8 mouse cellular contexts compared by ENCODE assay signal in genomic region chr17:35866911-35867890, GRCm38 (mm10). TPM values are rescaled to one million over a fixed set of nuclear protein-coding genes. Genes with fewer than 3 reads are reported as not detected.
A peak's percentile ranks its signal among the peaks of the same experiment; 100 is the strongest.
DNase-seq lines count a peak whose midpoint lies in the region; ATAC-seq and TF ChIP-seq lines count a peak whose summit lies in the region.

No protein-coding gene starts in this region.

- H3K9me3 ChIP-seq in heart, embryonic 15.5 days (replicated peaks): no peaks in the 10 kb centered on the region
- H3K9me3 ChIP-seq in limb, embryonic 10.5 days (replicated peaks): no peaks in the 10 kb centered on the region
- peaks cover 5% of the 10 kb centered on the region for H3K9me3 ChIP-seq in midbrain, embryonic 11.5 days (ENCODE audit: control insufficient read depth, low read length)
- peaks cover 5% of the 10 kb centered on the region; the same call in 1 of the 2 replicates for H3K9me3 ChIP-seq in stomach, embryonic 16.5 days (replicated peaks; ENCODE audit: control insufficient read depth, low read length)

- peak overlapping the region; percentile 81 for H3K9ac ChIP-seq in heart, embryonic 15.5 days
- peak overlapping the region; percentile 92 for H3K9ac ChIP-seq in midbrain, embryonic 11.5 days (ENCODE audit: low read length)
- peak overlapping the region; percentile 85 for H3K9ac ChIP-seq in stomach, embryonic 16.5 days (ENCODE audit: low read length)

- no peak for ATAC-seq in heart, embryonic 15.5 days (replicated peaks; ENCODE audit: insufficient number of reproducible peaks, insufficient read depth, low FRiP score, low read depth)
- ATAC-seq in midbrain, embryonic 11.5 days (ENCODE audit: low FRiP score): no peak
- ATAC-seq in stomach, embryonic 16.5 days (ENCODE audit: insufficient read depth, low FRiP score): no peak
- no peak for ATAC-seq in inflammation-experienced regulatory T-cells, adult 6 months

- H3K4me3 ChIP-seq in cortical plate, adult 2 months (ENCODE audit: insufficient read depth, low read length): peak overlapping the region; percentile 77
- peak overlapping the region; percentile 77 for H3K4me3 ChIP-seq in heart, embryonic 15.5 days
- peak overlapping the region; percentile 73 for H3K4me3 ChIP-seq in limb, embryonic 10.5 days
- H3K4me3 ChIP-seq in midbrain, embryonic 11.5 days (ENCODE audit: low read depth, low read length): peak overlapping the region; percentile 61
- peak overlapping the region; percentile 74 for H3K4me3 ChIP-seq in stomach, embryonic 16.5 days (replicated peaks; ENCODE audit: low read length)

- TF ChIP-seq POLR2A in cortical plate, adult 2 months (IDR thresholded peaks at IDR 0.05; ENCODE audit: extremely low read depth, insufficient read depth, low read length): no peak

- peak; percentile 52 for DNase-seq in kidney, adult 18-20 months
- DNase-seq in kidney, adult 11 months: no peak
- DNase-seq in limb, embryonic 10.5 days (ENCODE audit: low spot score): peak; percentile 56
- peak; percentile 92 for DNase-seq in midbrain, embryonic 11.5 days (ENCODE audit: low spot score, missing footprints)

- peaks cover 3% of the 10 kb centered on the region; the same call in 1 of the 2 replicates for H3K4me1 ChIP-seq in cortical plate, adult 2 months (ENCODE audit: control insufficient read depth, insufficient read depth, low read length)
- H3K4me1 ChIP-seq in heart, embryonic 15.5 days (replicated peaks): peaks cover 58% of the 10 kb centered on the region
- peaks cover 69% of the 10 kb centered on the region for H3K4me1 ChIP-seq in limb, embryonic 10.5 days
- peaks cover 36% of the 10 kb centered on the region for H3K4me1 ChIP-seq in midbrain, embryonic 11.5 days (ENCODE audit: control insufficient read depth, insufficient read depth, low read length)
- H3K4me1 ChIP-seq in stomach, embryonic 16.5 days (ENCODE audit: control insufficient read depth, insufficient read depth, low read length): peaks cover 49% of the 10 kb centered on the region

- peak overlapping the region; percentile 90 for H3K27ac ChIP-seq in cortical plate, adult 2 months (ENCODE audit: insufficient read depth, low read length)
- peak overlapping the region; percentile 99 for H3K27ac ChIP-seq in heart, embryonic 15.5 days
- peak overlapping the region; percentile 97 for H3K27ac ChIP-seq in limb, embryonic 10.5 days
- H3K27ac ChIP-seq in midbrain, embryonic 11.5 days (ENCODE audit: low read depth, low read length): peak overlapping the region; percentile 99
- peak overlapping the region; percentile 99 for H3K27ac ChIP-seq in stomach, embryonic 16.5 days (ENCODE audit: low read length)

- H3K27me3 ChIP-seq in heart, embryonic 15.5 days: no peaks in the 10 kb centered on the region
- no peaks in the 10 kb centered on the region for H3K27me3 ChIP-seq in limb, embryonic 10.5 days (ENCODE audit: low read depth, poor library complexity, severe bottlenecking)
- H3K27me3 ChIP-seq in midbrain, embryonic 11.5 days (ENCODE audit: control insufficient read depth, insufficient read depth, low read length): no peaks in the 10 kb centered on the region
- H3K27me3 ChIP-seq in stomach, embryonic 16.5 days (ENCODE audit: control insufficient read depth, insufficient read depth, low read length): no peaks in the 10 kb centered on the region

- H3K4me2 ChIP-seq in heart, embryonic 15.5 days: peak overlapping the region; percentile 94
- H3K4me2 ChIP-seq in midbrain, embryonic 11.5 days: peak overlapping the region; percentile 77
- peak overlapping the region; percentile 90 for H3K4me2 ChIP-seq in stomach, embryonic 16.5 days (ENCODE audit: low read depth, low read length)

- H3K36me3 ChIP-seq in heart, embryonic 15.5 days: no peaks in the 10 kb centered on the region
- H3K36me3 ChIP-seq in limb, embryonic 10.5 days: peaks cover 49% of the 10 kb centered on the region
- H3K36me3 ChIP-seq in midbrain, embryonic 11.5 days (ENCODE audit: control insufficient read depth, insufficient read depth, low read length): peaks cover 11% of the 10 kb centered on the region
- peaks cover 6% of the 10 kb centered on the region; the same call in 1 of the 2 replicates for H3K36me3 ChIP-seq in stomach, embryonic 16.5 days (ENCODE audit: control insufficient read depth, insufficient read depth, low read length)

- no peak for TF ChIP-seq CTCF in cortical plate, adult 2 months (IDR thresholded peaks at IDR 0.05; ENCODE audit: extremely low read depth, insufficient read depth, low read length)

- 7% methylated on average over 26 of the region's 26 CpGs for WGBS in heart, embryonic 15.5 days
- 13% methylated on average over 26 of the region's 26 CpGs for WGBS in limb, embryonic 10.5 days
- WGBS in midbrain, embryonic 11.5 days: 11% methylated on average over 26 of the region's 26 CpGs
- WGBS in stomach, embryonic 16.5 days: 14% methylated on average over 26 of the region's 26 CpGs

RNA-seq across cellular contexts. Expression of gene Ppp1r18, which starts 1.8 kb away (rescaled TPM):
- 11.1 and 11.4 TPM in 2 replicates for polyA plus RNA-seq in cortical plate, adult 2 months (2012; rRNA removed)
- polyA plus RNA-seq in heart, embryonic 15.5 days (2015; fragmentation: Nextera tagmentation; extraction: Ambion mirVana): 17.9 and 21.4 TPM in 2 replicates
- 21.4 and 22.1 TPM in 2 replicates for polyA plus RNA-seq in limb, embryonic 10.5 days (2016; fragmentation: Nextera tagmentation; extraction: Ambion mirVana)
- polyA plus RNA-seq in midbrain, embryonic 11.5 days (2014; fragmentation: Nextera tagmentation; extraction: Ambion mirVana): 24.1 and 25.2 TPM in 2 replicates
- polyA plus RNA-seq in stomach, embryonic 16.5 days (2015; fragmentation: Nextera tagmentation; extraction: Ambion mirVana): 20.1 and 20.2 TPM in 2 replicates
- 100 to 1,000 TPM; 194 to 273 (median 213) TPM for polyA plus RNA-seq in inflammation-experienced regulatory T-cells, adult 6 months (2017; shearing (Covaris generic))

RNA-seq across cellular contexts. Expression of gene Nrm, which starts 6.1 kb away (rescaled TPM):
- polyA plus RNA-seq in cortical plate, adult 2 months (2012; rRNA removed): 7.5 and 9.3 TPM in 2 replicates
- 38.7 and 46.2 TPM in 2 replicates for polyA plus RNA-seq in heart, embryonic 15.5 days (2015; fragmentation: Nextera tagmentation; extraction: Ambion mirVana)
- polyA plus RNA-seq in limb, embryonic 10.5 days (2016; fragmentation: Nextera tagmentation; extraction: Ambion mirVana): 61.7 and 67.1 TPM in 2 replicates
- polyA plus RNA-seq in midbrain, embryonic 11.5 days (2014; fragmentation: Nextera tagmentation; extraction: Ambion mirVana): 59.8 and 61.0 TPM in 2 replicates
- polyA plus RNA-seq in stomach, embryonic 16.5 days (2015; fragmentation: Nextera tagmentation; extraction: Ambion mirVana): 48.9 and 51.5 TPM in 2 replicates
- 10 to 100 TPM; 25.4 to 64.8 (median 27.4) TPM for polyA plus RNA-seq in inflammation-experienced regulatory T-cells, adult 6 months (2017; shearing (Covaris generic))

RNA-seq across cellular contexts. Expression of gene Dhx16, which starts 12.4 kb away (rescaled TPM):
- 42.6 and 44.1 TPM in 2 replicates for polyA plus RNA-seq in cortical plate, adult 2 months (2012; rRNA removed)
- polyA plus RNA-seq in heart, embryonic 15.5 days (2015; fragmentation: Nextera tagmentation; extraction: Ambion mirVana): 19.7 and 31.1 TPM in 2 replicates
- polyA plus RNA-seq in limb, embryonic 10.5 days (2016; fragmentation: Nextera tagmentation; extraction: Ambion mirVana): 58.4 and 62.4 TPM in 2 replicates
- 39.0 and 43.6 TPM in 2 replicates for polyA plus RNA-seq in midbrain, embryonic 11.5 days (2014; fragmentation: Nextera tagmentation; extraction: Ambion mirVana)
- 33.8 and 44.1 TPM in 2 replicates for polyA plus RNA-seq in stomach, embryonic 16.5 days (2015; fragmentation: Nextera tagmentation; extraction: Ambion mirVana)
- polyA plus RNA-seq in inflammation-experienced regulatory T-cells, adult 6 months (2017; shearing (Covaris generic)): 10 to 100 TPM; 17.4 to 36.1 (median 19.5) TPM

RNA-seq across cellular contexts. Expression of gene Mdc1, which starts 25.9 kb away (rescaled TPM):
- 7.7 and 8.4 TPM in 2 replicates for polyA plus RNA-seq in cortical plate, adult 2 months (2012; rRNA removed)
- 12.6 and 17.0 TPM in 2 replicates for polyA plus RNA-seq in heart, embryonic 15.5 days (2015; fragmentation: Nextera tagmentation; extraction: Ambion mirVana)
- 23.2 and 27.3 TPM in 2 replicates for polyA plus RNA-seq in limb, embryonic 10.5 days (2016; fragmentation: Nextera tagmentation; extraction: Ambion mirVana)
- polyA plus RNA-seq in midbrain, embryonic 11.5 days (2014; fragmentation: Nextera tagmentation; extraction: Ambion mirVana): 19.4 and 21.5 TPM in 2 replicates
- 11.7 and 16.2 TPM in 2 replicates for polyA plus RNA-seq in stomach, embryonic 16.5 days (2015; fragmentation: Nextera tagmentation; extraction: Ambion mirVana)
- 10 to 100 TPM in 1 of 3 experiments, 1 to 10 TPM in 2; 6.1 to 10.7 (median 7.1) TPM for polyA plus RNA-seq in inflammation-experienced regulatory T-cells, adult 6 months (2017; shearing (Covaris generic))

RNA-seq across cellular contexts. Expression of gene Tubb5, which starts 29.1 kb away (rescaled TPM):
- polyA plus RNA-seq in cortical plate, adult 2 months (2012; rRNA removed): 453 and 474 TPM in 2 replicates
- 567 and 662 TPM in 2 replicates for polyA plus RNA-seq in heart, embryonic 15.5 days (2015; fragmentation: Nextera tagmentation; extraction: Ambion mirVana)
- polyA plus RNA-seq in limb, embryonic 10.5 days (2016; fragmentation: Nextera tagmentation; extraction: Ambion mirVana): 1,509 and 1,575 TPM in 2 replicates
- polyA plus RNA-seq in midbrain, embryonic 11.5 days (2014; fragmentation: Nextera tagmentation; extraction: Ambion mirVana): 1,522 and 1,543 TPM in 2 replicates
- 649 and 665 TPM in 2 replicates for polyA plus RNA-seq in stomach, embryonic 16.5 days (2015; fragmentation: Nextera tagmentation; extraction: Ambion mirVana)
- 100 to 1,000 TPM; 404 to 882 (median 514) TPM for polyA plus RNA-seq in inflammation-experienced regulatory T-cells, adult 6 months (2017; shearing (Covaris generic))
